25 mouse cellular contexts compared by ENCODE assay signal in genomic region chrX:164123942-164124341, GRCm38 (mm10). TPM values are rescaled to one million over a fixed set of nuclear protein-coding genes. Genes with fewer than 3 reads are reported as not detected.
DNase-seq lines count a peak whose midpoint lies in the region; ATAC-seq and TF ChIP-seq lines count a peak whose summit lies in the region.
"Had no signal": no experiment of that assay in that cellular context is flagged by ENCODE, and none has a peak within 500 bp of the region (broad histone marks: within the 10 kb centered on the region; RNA-seq: fewer than 3 reads in every experiment).

No protein-coding gene starts in this region.

- H3K9me3 ChIP-seq in heart, embryonic 12.5 days (replicated peaks), result no peaks in the 10 kb centered on the region
- no peaks in the 10 kb centered on the region for H3K9me3 ChIP-seq in intestine, embryonic 15.5 days
- no peaks in the 10 kb centered on the region for H3K9me3 ChIP-seq in intestine, embryonic 16.5 days (ENCODE audit: control insufficient read depth, low read length)
- no peaks in the 10 kb centered on the region for H3K9me3 ChIP-seq in intestine, postnatal 0 days (ENCODE audit: control insufficient read depth)
- H3K9me3 ChIP-seq: G1E had no signal

- no peak overlapping the region for H3K27ac ChIP-seq in heart, embryonic 12.5 days (ENCODE audit: poor library complexity, severe bottlenecking)
- no peak overlapping the region for H3K27ac ChIP-seq in intestine, embryonic 15.5 days
- H3K27ac ChIP-seq in intestine, embryonic 16.5 days (ENCODE audit: low read length), result no peak overlapping the region
- H3K27ac ChIP-seq in intestine, postnatal 0 days (ENCODE audit: low read depth, low read length), result 0 out of 2 replicates have a peak overlapping the region, but pooled peaks have one; percentile 46
- H3K27ac ChIP-seq in layer of hippocampus, adult 2 months, result no peak overlapping the region

- H3K4me1 ChIP-seq in heart, embryonic 12.5 days (replicated peaks), result 0 out of 2 replicates have a peak, but pooled peaks cover 4% of the 10 kb centered on the region
- H3K4me1 ChIP-seq in intestine, embryonic 15.5 days (replicated peaks), result no peaks in the 10 kb centered on the region
- no peaks in the 10 kb centered on the region for H3K4me1 ChIP-seq in intestine, embryonic 16.5 days (ENCODE audit: control insufficient read depth, insufficient read depth, low read length)
- H3K4me1 ChIP-seq in intestine, postnatal 0 days (replicated peaks; ENCODE audit: control insufficient read depth, insufficient read depth, low read length), result no peaks in the 10 kb centered on the region

- no peak overlapping the region for H3K9ac ChIP-seq in heart, embryonic 12.5 days
- H3K9ac ChIP-seq in intestine, embryonic 15.5 days, result no peak overlapping the region
- no peak overlapping the region for H3K9ac ChIP-seq in intestine, embryonic 16.5 days (ENCODE audit: low read depth, low read length)
- H3K9ac ChIP-seq in intestine, postnatal 0 days (ENCODE audit: low read depth, low read length), result no peak overlapping the region

- no peak for ATAC-seq in heart, embryonic 12.5 days (ENCODE audit: insufficient number of reproducible peaks, low FRiP score)
- peak; percentile 58; the same call in 1 of the 2 replicates for ATAC-seq in intestine, embryonic 15.5 days
- ATAC-seq in intestine, embryonic 16.5 days, result peak; percentile 73; the same call in 1 of the 2 replicates
- ATAC-seq in intestine, postnatal 0 days, result peak; percentile 88
- ATAC-seq: activated CD4-positive, CD25-positive, alpha-beta regulatory T cell, adult 4 months; CD4-positive, CD25-positive, alpha-beta regulatory T cell, adult 4 months; Patski had no signal

- no peak overlapping the region for H3K4me2 ChIP-seq in heart, embryonic 12.5 days
- no peak overlapping the region for H3K4me2 ChIP-seq in intestine, embryonic 15.5 days (replicated peaks)
- no peak overlapping the region for H3K4me2 ChIP-seq in intestine, embryonic 16.5 days (ENCODE audit: low read depth, low read length)
- no peak overlapping the region for H3K4me2 ChIP-seq in intestine, postnatal 0 days (replicated peaks; ENCODE audit: low read depth)

- peak; percentile 8 for DNase-seq in heart, adult 11 months
- DNase-seq in layer of hippocampus, adult 2 months (ENCODE audit: low spot score in 2 of 2), result no peak
- DNase-seq in layer of hippocampus, adult 8-10 months (ENCODE audit: low spot score in 2 of 2), result no peak
- DNase-seq in retina, postnatal 1 day, result no peak
- DNase-seq: adrenal gland, adult 2 months; adrenal gland, adult 8-10 months; adrenal gland, postnatal 10 days; adrenal gland, postnatal 14 days; adrenal gland, postnatal 25 days; adrenal gland, postnatal 36 days; B cell, adult 2 months; cerebellum, adult 11 months; cerebellum, adult 11-12 months had no signal

- TF ChIP-seq CTCF in intestine, postnatal 0 days (IDR thresholded peaks at IDR 0.05; ENCODE audit: low read depth), result no peak
- TF ChIP-seq CTCF in layer of hippocampus, adult 2 months (conservative IDR thresholded peaks at IDR 0.05), result no peak

- WGBS in heart, embryonic 12.5 days, result 82% methylated on average over 3 of the region's 3 CpGs
- WGBS in intestine, embryonic 15.5 days, result 79% methylated on average over 3 of the region's 3 CpGs
- 76% methylated on average over 3 of the region's 3 CpGs for WGBS in intestine, embryonic 16.5 days
- 66% methylated on average over 3 of the region's 3 CpGs for WGBS in intestine, postnatal 0 days

- H3K27me3 ChIP-seq in heart, embryonic 12.5 days (replicated peaks), result no peaks in the 10 kb centered on the region
- no peaks in the 10 kb centered on the region for H3K27me3 ChIP-seq in intestine, embryonic 15.5 days (replicated peaks)
- no peaks in the 10 kb centered on the region for H3K27me3 ChIP-seq in intestine, embryonic 16.5 days (replicated peaks; ENCODE audit: control insufficient read depth, insufficient read depth, low read length)
- no peaks in the 10 kb centered on the region for H3K27me3 ChIP-seq in intestine, postnatal 0 days (replicated peaks; ENCODE audit: control insufficient read depth, insufficient read depth, low read length)
- H3K27me3 ChIP-seq: CH12.LX, Patski had no signal

- H3K36me3 ChIP-seq in heart, embryonic 12.5 days, result no peaks in the 10 kb centered on the region
- H3K36me3 ChIP-seq in intestine, embryonic 15.5 days, result no peaks in the 10 kb centered on the region
- no peaks in the 10 kb centered on the region for H3K36me3 ChIP-seq in intestine, embryonic 16.5 days (ENCODE audit: control insufficient read depth, insufficient read depth, low read length)
- no peaks in the 10 kb centered on the region for H3K36me3 ChIP-seq in intestine, postnatal 0 days (ENCODE audit: control insufficient read depth, insufficient read depth)
- H3K36me3 ChIP-seq: G1E had no signal

- no peak overlapping the region for H3K4me3 ChIP-seq in heart, embryonic 12.5 days
- H3K4me3 ChIP-seq in intestine, embryonic 15.5 days (replicated peaks), result no peak overlapping the region
- H3K4me3 ChIP-seq in intestine, embryonic 16.5 days (ENCODE audit: low read length), result no peak overlapping the region
- H3K4me3 ChIP-seq in intestine, postnatal 0 days (ENCODE audit: low read depth, low read length), result no peak overlapping the region
- H3K4me3 ChIP-seq in layer of hippocampus, adult 2 months, result no peak overlapping the region

RNA-seq across cellular contexts. Expression of gene Ace2, which starts 15.2 kb away (rescaled TPM):
- polyA plus RNA-seq in heart, embryonic 12.5 days (2016; fragmentation: Nextera tagmentation; extraction: Ambion mirVana), result 0.17 and 0.18 TPM in 2 replicates
- 69.3 and 74.3 TPM in 2 replicates for polyA plus RNA-seq in intestine, embryonic 15.5 days (2015; fragmentation: Nextera tagmentation; extraction: Ambion mirVana)
- polyA plus RNA-seq in intestine, embryonic 16.5 days (2015; fragmentation: Nextera tagmentation; extraction: Ambion mirVana), result 124 and 183 TPM in 2 replicates
- polyA plus RNA-seq in intestine, postnatal 0 days (2015; fragmentation: Nextera tagmentation; extraction: Ambion mirVana), result 515 and 570 TPM in 2 replicates
- total RNA-seq in layer of hippocampus, adult 2 months (2021), result 1 to 10 TPM in 1 of 2 experiments, under 1 TPM in 1; 0.91 to 1.4 TPM
- under 1 TPM; 0.55 to 0.83 (median 0.64) TPM for total RNA-seq in layer of hippocampus, adult 8-10 months (2022)
- total RNA-seq: ES-E14, MEL had no signal
- polyA plus RNA-seq: activated CD4-positive, CD25-positive, alpha-beta regulatory T cell, adult 4 months; CD4-positive, CD25-positive, alpha-beta regulatory T cell, adult 4 months; G1E had no signal

RNA-seq across cellular contexts. Expression of gene Cltrn, which starts 35.3 kb away (rescaled TPM):
- polyA plus RNA-seq in heart, embryonic 12.5 days (2016; fragmentation: Nextera tagmentation; extraction: Ambion mirVana), result not detected in 2 replicates
- 9.5 and 10.7 TPM in 2 replicates for polyA plus RNA-seq in intestine, embryonic 15.5 days (2015; fragmentation: Nextera tagmentation; extraction: Ambion mirVana)
- polyA plus RNA-seq in intestine, embryonic 16.5 days (2015; fragmentation: Nextera tagmentation; extraction: Ambion mirVana), result 8.3 and 8.4 TPM in 2 replicates
- 3.4 and 3.8 TPM in 2 replicates for polyA plus RNA-seq in intestine, postnatal 0 days (2015; fragmentation: Nextera tagmentation; extraction: Ambion mirVana)
- not detected for total RNA-seq in layer of hippocampus, adult 2 months (2021)
- total RNA-seq in layer of hippocampus, adult 8-10 months (2022), result under 1 TPM in 1 of 4 experiments, not detected in 3; 0.39 TPM
- total RNA-seq: adrenal gland, adult 8-10 months; adrenal gland, postnatal 14 days; adrenal gland, postnatal 25 days; adrenal gland, postnatal 36 days; CH12.LX; ES-E14 had no signal
- polyA plus RNA-seq: activated CD4-positive, CD25-positive, alpha-beta regulatory T cell, adult 4 months; adrenal gland, adult 2 months; C2C12; CD4-positive, CD25-positive, alpha-beta regulatory T cell, adult 4 months; Patski had no signal

RNA-seq across cellular contexts. Expression of gene Siah1b, which starts 47.6 kb away (rescaled TPM):
- 24.2 and 26.2 TPM in 2 replicates for polyA plus RNA-seq in heart, embryonic 12.5 days (2016; fragmentation: Nextera tagmentation; extraction: Ambion mirVana)
- polyA plus RNA-seq in intestine, embryonic 15.5 days (2015; fragmentation: Nextera tagmentation; extraction: Ambion mirVana), result 23.0 and 25.6 TPM in 2 replicates
- polyA plus RNA-seq in intestine, embryonic 16.5 days (2015; fragmentation: Nextera tagmentation; extraction: Ambion mirVana), result 16.7 and 20.3 TPM in 2 replicates
- polyA plus RNA-seq in intestine, postnatal 0 days (2015; fragmentation: Nextera tagmentation; extraction: Ambion mirVana), result 7.3 and 7.8 TPM in 2 replicates
- total RNA-seq in layer of hippocampus, adult 2 months (2021), result 10 to 100 TPM in 1 of 2 experiments, 1 to 10 TPM in 1; 9.9 to 10.3 TPM
- total RNA-seq in layer of hippocampus, adult 8-10 months (2022), result 10 to 100 TPM in 2 of 4 experiments, 1 to 10 TPM in 2; 7.0 to 11.6 (median 9.9) TPM

Comparison
In these comparisons a context has a peak if more than half of its experiments do, and no peak if none do; other contexts are left out.
1. RNA of gene Ace2, which starts 15.2 kb away (polyA plus RNA-seq): 515 to 570 TPM in intestine, postnatal 0 days, 124 to 183 TPM in intestine, embryonic 16.5 days and 69.3 to 74.3 TPM in intestine, embryonic 15.5 days; 0.17 to 0.18 TPM in heart, embryonic 12.5 days; every median in the first group is over 10 times any median in the second.